Mouse (Mus musculus): Measurements from ENCODE around the gene Mcrip1. TPM values are rescaled to one million over a fixed set of nuclear protein-coding genes. Genes with fewer than 3 reads are reported as not detected.

Mcrip1 gene
- polyA plus RNA-seq, 1 experiment from 2014 or later = 256 TPM

- WGBS = 90% methylated on average over 7 of the region's 7 CpGs
- H3K4me1 ChIP-seq (replicated peaks; ENCODE audit: control insufficient read depth, insufficient read depth, low read length) = peaks cover 3% of the 10 kb centered on the region
Observed at GRCm38 (mm10) chr11:120554834-120555233, 5.3 kb upstream of the Mcrip1 start.

GRCm38 (mm10) chr11:120552736-120553135, 3.2 kb upstream of the Mcrip1 start:
- Histone ChIP-seq H3K27ac (ENCODE audit: low read depth, low read length) (no peak overlapping the region), H3K4me3 (ENCODE audit: low read depth, low read length) (no peak overlapping the region), H3K36me3 (ENCODE audit: control insufficient read depth, insufficient read depth, low read length) (no peaks in the 10 kb centered on the region), H3K4me2 (replicated peaks; ENCODE audit: low read depth, low read length) (no peak overlapping the region), H3K4me1 (replicated peaks; ENCODE audit: control insufficient read depth, insufficient read depth, low read length) (peaks cover 10% of the 10 kb centered on the region), H3K9me3 (ENCODE audit: control insufficient read depth, low read length) (no peaks in the 10 kb centered on the region), H3K9ac (ENCODE audit: low read depth, low read length) (no peak overlapping the region), H3K27me3 (ENCODE audit: control insufficient read depth, insufficient read depth, low read length) (no peaks in the 10 kb centered on the region)
- no peak for ATAC-seq (ENCODE audit: low FRiP score)
- no peak for DNase-seq (ENCODE audit: low spot score)
- 75% methylated on average over 5 of the region's 5 CpGs for WGBS

More at GRCm38 (mm10) chr11:120554834-120555233, 5.3 kb upstream of the Mcrip1 start:
- Histone ChIP-seq H3K9ac (ENCODE audit: low read depth, low read length) (no peak overlapping the region), H3K27me3 (ENCODE audit: control insufficient read depth, insufficient read depth, low read length) (no peaks in the 10 kb centered on the region), H3K9me3 (ENCODE audit: control insufficient read depth, low read length) (no peaks in the 10 kb centered on the region), H3K27ac (ENCODE audit: low read depth, low read length) (no peak overlapping the region), H3K4me3 (ENCODE audit: low read depth, low read length) (no peak overlapping the region), H3K36me3 (ENCODE audit: control insufficient read depth, insufficient read depth, low read length) (no peaks in the 10 kb centered on the region; the same call in 1 of the 2 replicates), H3K4me2 (replicated peaks; ENCODE audit: low read depth, low read length) (no peak overlapping the region)
- DNase-seq (ENCODE audit: low spot score) (no peak), ATAC-seq (ENCODE audit: low FRiP score) (no peak)

GRCm38 (mm10) chr11:120550810-120551440, 1.4 kb upstream of the Mcrip1 start, which contains the start of gene Ppp1r27:
Gene Ppp1r27 (minus strand): TSS chr11:120551132.
- Histone ChIP-seq H3K36me3 (ENCODE audit: control insufficient read depth, insufficient read depth, low read length) (no peaks in the 10 kb centered on the region), H3K9ac (ENCODE audit: low read depth, low read length) (peak within 1 kb of the TSS; percentile 96), H3K9me3 (ENCODE audit: control insufficient read depth, low read length) (no peaks in the 10 kb centered on the region), H3K4me1 (replicated peaks; ENCODE audit: control insufficient read depth, insufficient read depth, low read length) (peaks cover 10% of the 10 kb centered on the region), H3K4me3 (ENCODE audit: low read depth, low read length) (peak within 1 kb of the TSS; percentile 99), H3K27me3 (ENCODE audit: control insufficient read depth, insufficient read depth, low read length) (no peaks in the 10 kb centered on the region), H3K4me2 (replicated peaks; ENCODE audit: low read depth, low read length) (peak within 1 kb of the TSS; percentile 59), H3K27ac (ENCODE audit: low read depth, low read length) (peak within 1 kb of the TSS; percentile 59)
- WGBS = 92% methylated on average over 28 of the region's 28 CpGs
- no peak for ATAC-seq (ENCODE audit: low FRiP score)
- no peak for DNase-seq (ENCODE audit: low spot score)

GRCm38 (mm10) chr11:120549986-120550809, 671 bp upstream of the Mcrip1 start:
- 72% methylated on average over 11 of the region's 11 CpGs for WGBS
- peak; percentile 21; the same call in 1 of the 2 replicates for ATAC-seq (ENCODE audit: low FRiP score)

GRCm38 (mm10) chr11:120548786-120549167, 750 bp downstream of the Mcrip1 start:
- no peak for ATAC-seq (ENCODE audit: low FRiP score)
- DNase-seq (ENCODE audit: low spot score) = no peak
- Histone ChIP-seq H3K9me3 (ENCODE audit: control insufficient read depth, low read length) (no peaks in the 10 kb centered on the region), H3K36me3 (ENCODE audit: control insufficient read depth, insufficient read depth, low read length) (0 out of 2 replicates have a peak, but pooled peaks cover 3% of the 10 kb centered on the region), H3K9ac (ENCODE audit: low read depth, low read length) (peak overlapping the region; percentile 96), H3K4me1 (replicated peaks; ENCODE audit: control insufficient read depth, insufficient read depth, low read length) (peaks cover 10% of the 10 kb centered on the region), H3K4me3 (ENCODE audit: low read depth, low read length) (peak overlapping the region; percentile 99), H3K27ac (ENCODE audit: low read depth, low read length) (peak overlapping the region; percentile 77), H3K27me3 (ENCODE audit: control insufficient read depth, insufficient read depth, low read length) (no peaks in the 10 kb centered on the region), H3K4me2 (replicated peaks; ENCODE audit: low read depth, low read length) (peak overlapping the region; percentile 59)
- 30% methylated on average over 7 of the region's 7 CpGs for WGBS

More at GRCm38 (mm10) chr11:120549986-120550809, 671 bp upstream of the Mcrip1 start:
- H3K36me3 ChIP-seq (ENCODE audit: control insufficient read depth, insufficient read depth, low read length) = no peaks in the 10 kb centered on the region
- no peaks in the 10 kb centered on the region for H3K27me3 ChIP-seq (ENCODE audit: control insufficient read depth, insufficient read depth, low read length)
- peak overlapping the region; percentile 59 for H3K4me2 ChIP-seq (replicated peaks; ENCODE audit: low read depth, low read length)
- H3K9me3 ChIP-seq (ENCODE audit: control insufficient read depth, low read length) = no peaks in the 10 kb centered on the region
- peaks cover 10% of the 10 kb centered on the region for H3K4me1 ChIP-seq (replicated peaks; ENCODE audit: control insufficient read depth, insufficient read depth, low read length)
- peak overlapping the region; percentile 59 for H3K27ac ChIP-seq (ENCODE audit: low read depth, low read length)
- peak overlapping the region; percentile 96 for H3K9ac ChIP-seq (ENCODE audit: low read depth, low read length)
- H3K4me3 ChIP-seq (ENCODE audit: low read depth, low read length) = peak overlapping the region; percentile 99
- no peak for DNase-seq (ENCODE audit: low spot score)

- no peak overlapping the region for H3K27ac ChIP-seq (ENCODE audit: low read depth, low read length)
- no peaks in the 10 kb centered on the region for H3K27me3 ChIP-seq (ENCODE audit: control insufficient read depth, insufficient read depth, low read length)
- H3K4me2 ChIP-seq (replicated peaks; ENCODE audit: low read depth, low read length) = peak overlapping the region; percentile 59
- H3K4me1 ChIP-seq (replicated peaks; ENCODE audit: control insufficient read depth, insufficient read depth, low read length) = peaks cover 10% of the 10 kb centered on the region
- ATAC-seq (ENCODE audit: low FRiP score) = no peak
- DNase-seq (ENCODE audit: low spot score) = no peak
- H3K4me3 ChIP-seq (ENCODE audit: low read depth, low read length) = peak overlapping the region; percentile 99
- H3K9ac ChIP-seq (ENCODE audit: low read depth, low read length) = no peak overlapping the region
- H3K9me3 ChIP-seq (ENCODE audit: control insufficient read depth, low read length) = no peaks in the 10 kb centered on the region
- H3K36me3 ChIP-seq (ENCODE audit: control insufficient read depth, insufficient read depth, low read length) = 0 out of 2 replicates have a peak, but pooled peaks cover 5% of the 10 kb centered on the region
- WGBS = 85% methylated on average over 3 of the region's 3 CpGs
Observed at GRCm38 (mm10) chr11:120548214-120548613, 1.3 kb downstream of the Mcrip1 start.

- H3K27me3 ChIP-seq (ENCODE audit: control insufficient read depth, insufficient read depth, low read length) = no peaks in the 10 kb centered on the region
- no peak overlapping the region for H3K9ac ChIP-seq (ENCODE audit: low read depth, low read length)
- no peak for ATAC-seq (ENCODE audit: low FRiP score)
- 0 out of 2 replicates have a peak, but pooled peaks cover 7% of the 10 kb centered on the region for H3K36me3 ChIP-seq (ENCODE audit: control insufficient read depth, insufficient read depth, low read length)
- no peak for DNase-seq (ENCODE audit: low spot score)
- H3K4me3 ChIP-seq (ENCODE audit: low read depth, low read length) = no peak overlapping the region
- H3K9me3 ChIP-seq (ENCODE audit: control insufficient read depth, low read length) = no peaks in the 10 kb centered on the region
- H3K27ac ChIP-seq (ENCODE audit: low read depth, low read length) = no peak overlapping the region
- peaks cover 10% of the 10 kb centered on the region for H3K4me1 ChIP-seq (replicated peaks; ENCODE audit: control insufficient read depth, insufficient read depth, low read length)
- 81% methylated on average over 2 of the region's 2 CpGs for WGBS
- no peak overlapping the region for H3K4me2 ChIP-seq (replicated peaks; ENCODE audit: low read depth, low read length)
Observed at GRCm38 (mm10) chr11:120547469-120547868, 2.1 kb downstream of the Mcrip1 start.

- Histone ChIP-seq H3K27me3 (ENCODE audit: control insufficient read depth, insufficient read depth, low read length) (no peaks in the 10 kb centered on the region), H3K4me3 (ENCODE audit: low read depth, low read length) (no peak overlapping the region), H3K27ac (ENCODE audit: low read depth, low read length) (no peak overlapping the region), H3K9me3 (ENCODE audit: control insufficient read depth, low read length) (no peaks in the 10 kb centered on the region), H3K4me1 (replicated peaks; ENCODE audit: control insufficient read depth, insufficient read depth, low read length) (peaks cover 10% of the 10 kb centered on the region), H3K4me2 (replicated peaks; ENCODE audit: low read depth, low read length) (no peak overlapping the region), H3K36me3 (ENCODE audit: control insufficient read depth, insufficient read depth, low read length) (0 out of 2 replicates have a peak, but pooled peaks cover 7% of the 10 kb centered on the region), H3K9ac (ENCODE audit: low read depth, low read length) (no peak overlapping the region)
- DNase-seq (ENCODE audit: low spot score) (no peak), ATAC-seq (ENCODE audit: low FRiP score) (no peak)
- 96% methylated on average over 3 of the region's 3 CpGs for WGBS
Observed at GRCm38 (mm10) chr11:120545964-120546363, 3.6 kb downstream of the Mcrip1 start.

Measured in hindbrain, embryonic 11.5 days (tissue).